Mouse (Mus musculus): ENCODE data around the gene F12.

DNA sequence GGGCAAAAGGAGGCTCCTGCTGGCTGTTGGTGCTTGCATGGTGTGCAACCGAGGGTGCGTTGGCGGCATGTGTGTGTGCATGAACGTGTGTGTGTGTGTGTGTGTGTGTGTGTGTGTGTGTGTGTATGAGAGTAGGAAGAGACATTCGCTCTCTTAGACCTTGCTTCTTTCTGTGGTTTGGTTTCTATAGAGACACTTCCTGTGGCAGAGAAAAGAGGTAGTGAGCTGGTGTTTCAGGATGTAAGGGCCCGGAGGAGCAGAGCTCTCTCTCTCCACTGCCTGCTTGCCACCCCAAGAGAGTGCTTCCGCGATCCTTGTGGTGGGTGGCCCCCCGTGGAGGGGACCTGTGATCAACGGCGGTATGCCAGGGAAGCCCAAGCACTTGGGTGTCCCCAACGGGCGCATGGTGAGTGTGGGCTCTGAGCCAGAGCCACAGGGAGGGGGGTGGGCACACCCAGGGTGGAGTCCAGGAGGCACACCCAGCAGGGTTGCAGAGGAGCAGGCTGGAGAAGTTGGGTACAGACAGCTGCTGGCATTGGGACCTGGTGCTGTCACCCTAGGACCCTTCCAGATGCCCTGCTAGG, 57.0 kb downstream of the F12 start, which contains the start of gene Rgs14:
- TF ChIP-seq CTCF (conservative IDR thresholded peaks at IDR 0.05; ENCODE audit: low read length) (no peak), NANOG (IDR thresholded peaks at IDR 0.05; ENCODE audit: borderline replicate concordance, low read length) (no peak)

All from E14TG2a.4 (cell line).